Mouse (Mus musculus) ES-Bruce4 (cell line): Measurements from ENCODE around the gene Dffb. TPM values are rescaled to one million over a fixed set of nuclear protein-coding genes. Genes with fewer than 3 reads are reported as not detected.
"Not testable (repeated sequence)": the region's sequence is repeated elsewhere in the genome, so short reads cannot be mapped to it uniquely, and the experiment has no call there.

Source experiments
- H3K27ac ChIP-seq: 2 replicates; pipeline ENCODE4 v1.5.1; 2012; ENCODE audit warnings: low read length, inconsistent platforms; ENCODE audit not compliant: insufficient read depth
- H3K27me3 ChIP-seq: 2 replicates; pipeline ENCODE4 v1.6.1; 2012; ENCODE audit warnings: mild to moderate bottlenecking, low read length, inconsistent platforms; ENCODE audit not compliant: control insufficient read depth, poor library complexity, insufficient read depth, severe bottlenecking
- H3K36me3 ChIP-seq: 2 replicates; pipeline ENCODE4 v1.6.1; 2012; ENCODE audit warnings: inconsistent platforms, mild to moderate bottlenecking, low read length, moderate library complexity; ENCODE audit not compliant: control insufficient read depth, poor library complexity, insufficient read depth, severe bottlenecking
- H3K4me1 ChIP-seq: one replicate; pipeline ENCODE4 v1.8.1; 2011; ENCODE audit warnings: low read length; ENCODE audit not compliant: control insufficient read depth, insufficient read depth
- H3K4me3 ChIP-seq: 2 replicates; pipeline ENCODE4 v1.5.1; 2011; ENCODE audit warnings: low read depth, mild to moderate bottlenecking, low read length
- H3K9ac ChIP-seq: 2 replicates; pipeline ENCODE4 v1.6.1; 2012; ENCODE audit warnings: low read depth, mild to moderate bottlenecking, inconsistent platforms; ENCODE audit not compliant: poor library complexity, severe bottlenecking
- H3K9me3 ChIP-seq: replicated peaks from 2 replicates; pipeline ENCODE4 v1.6.1; 2012; ENCODE audit warnings: mild to moderate bottlenecking, low read length, inconsistent platforms; ENCODE audit not compliant: control insufficient read depth, poor library complexity, insufficient read depth, severe bottlenecking
- CTCF ChIP-seq: IDR thresholded peaks from one replicate; pipeline ENCODE4 v1.8.1; 2011; ENCODE audit warnings: low read depth, low read length
- EP300 ChIP-seq: IDR thresholded peaks from 2 replicates; pipeline ENCODE4 v1.6.1; 2011; ENCODE audit warnings: low read depth, low read length; ENCODE audit not compliant: insufficient read depth
- POLR2A ChIP-seq: IDR thresholded peaks from one replicate; pipeline ENCODE4 v1.8.1; 2011; ENCODE audit warnings: low read length; ENCODE audit not compliant: insufficient read depth
- polyA plus RNA-seq: library from polyadenylated mRNA; stranded (reverse); fragments of >200 nt; gene quantifications from 2 replicates; pipeline ENCODE4 v1.2.4, GENCODE M21; 2011; ENCODE audit warnings: low read depth; ENCODE audit not compliant: missing spikeins, insufficient read depth, insufficient read length

Gene Dffb
- polyA plus RNA-seq, 1 experiment: 18.5 TPM

- H3K4me3 ChIP-seq, H3K4me1 ChIP-seq, H3K36me3 ChIP-seq, H3K9ac ChIP-seq, H3K27ac ChIP-seq, H3K9me3 ChIP-seq, H3K27me3 ChIP-seq: not testable (repeated sequence)
- TF ChIP-seq CTCF: peak; percentile 39
Measured at GRCm38 (mm10) chr4:153922090-153922489, 52.8 kb downstream of the Dffb start.

- Histone ChIP-seq H3K36me3 (no peaks in the 10 kb centered on the region), H3K4me1 (no peaks in the 10 kb centered on the region), H3K9ac (no peak overlapping the region), H3K4me3 (no peak overlapping the region), H3K27ac (no peak overlapping the region), H3K27me3 (no peaks in the 10 kb centered on the region), H3K9me3 (no peaks in the 10 kb centered on the region)
- TF ChIP-seq CTCF (no peak), POLR2A (no peak), EP300 (no peak)
Measured at GRCm38 (mm10) chr4:153920517-153921233, 54.3 kb downstream of the Dffb start.

- TF ChIP-seq EP300: no peak
Measured at GRCm38 (mm10) chr4:153917773-153918500, 57.0 kb downstream of the Dffb start.

More at GRCm38 (mm10) chr4:153917773-153918500, 57.0 kb downstream of the Dffb start:
- no peak overlapping the region for H3K9ac ChIP-seq
- no peaks in the 10 kb centered on the region for H3K36me3 ChIP-seq
- no peak overlapping the region for H3K27ac ChIP-seq
- H3K27me3 ChIP-seq: no peaks in the 10 kb centered on the region
- no peaks in the 10 kb centered on the region for H3K4me1 ChIP-seq
- no peak overlapping the region for H3K4me3 ChIP-seq
- no peaks in the 10 kb centered on the region for H3K9me3 ChIP-seq

Other genes with a start within 250 kb of the Dffb start
- gene A430005L14Rik, start 17.9 kb downstream of the Dffb start, polyA plus RNA-seq: 39.0 and 42.6 TPM in 2 replicates
- gene Cep104, start 68 bp upstream of the Dffb start, polyA plus RNA-seq: 17.6 and 20.2 TPM in 2 replicates
- 44.8 and 47.2 TPM in 2 replicates for gene Lrrc47, start 36.6 kb upstream of the Dffb start, polyA plus RNA-seq
- gene Smim1, start 51.1 kb upstream of the Dffb start, polyA plus RNA-seq: 12.1 and 15.8 TPM in 2 replicates
- gene Ccdc27, start 67.6 kb upstream of the Dffb start, polyA plus RNA-seq: not detected in 2 replicates
- gene Trp73, start 165.1 kb upstream of the Dffb start, polyA plus RNA-seq: 2.3 and 2.8 TPM in 2 replicates
- gene Wrap73, start 167.2 kb upstream of the Dffb start, polyA plus RNA-seq: 11.9 and 15.4 TPM in 2 replicates
- gene Tprgl, start 185.5 kb upstream of the Dffb start, polyA plus RNA-seq: 66.0 and 68.9 TPM in 2 replicates
- 3.2 and 3.8 TPM in 2 replicates for gene Megf6, start 195.6 kb upstream of the Dffb start, polyA plus RNA-seq